Mouse (Mus musculus) lung, embryonic 16.5 days (tissue): Measurements from ENCODE around the gene Fra10ac1. TPM values are rescaled to one million over a fixed set of nuclear protein-coding genes. Genes with fewer than 3 reads are reported as not detected.

Experiments used
- ATAC-seq: fragments of 200-750 bp; cut with Nextera tagmentation; 2 replicates; pipeline ENCODE4 v1.8.0; 2017; ENCODE audit warnings: low read depth, mild to moderate bottlenecking, moderate library complexity
- H3K27ac ChIP-seq: fragments of 300-500 bp; sonication (generic); 2 replicates; pipeline ENCODE4 v1.5.1; 2014; ENCODE audit warnings: mild to moderate bottlenecking, control low read depth, low read length
- H3K27me3 ChIP-seq: fragments of 300-500 bp; sonication (generic); 2 replicates; pipeline ENCODE4 v1.6.1; 2014; ENCODE audit warnings: low read depth, low read length, mixed read lengths; ENCODE audit not compliant: control insufficient read depth, insufficient read depth
- H3K36me3 ChIP-seq: fragments of 300-500 bp; sonication (generic); 2 replicates; pipeline ENCODE4 v1.6.1; 2014; ENCODE audit warnings: low read length; ENCODE audit not compliant: control insufficient read depth, insufficient read depth
- H3K4me1 ChIP-seq: fragments of 300-500 bp; sonication (generic); replicated peaks from 2 replicates; pipeline ENCODE4 v1.6.1; 2014; ENCODE audit warnings: low read length, mixed read lengths; ENCODE audit not compliant: control insufficient read depth, insufficient read depth
- H3K4me2 ChIP-seq: fragments of 300-500 bp; sonication (generic); 2 replicates; pipeline ENCODE4 v1.6.1; 2014; ENCODE audit warnings: low read depth, low read length, control low read depth
- H3K4me3 ChIP-seq: fragments of 300-500 bp; sonication (generic); 2 replicates; pipeline ENCODE4 v1.5.1; 2014; ENCODE audit warnings: mild to moderate bottlenecking, low read length, control low read depth
- H3K9ac ChIP-seq: fragments of 300-500 bp; sonication (generic); 2 replicates; pipeline ENCODE4 v1.6.1; 2014; ENCODE audit warnings: low read length, control low read depth
- H3K9me3 ChIP-seq: fragments of 300-500 bp; sonication (generic); 2 replicates; pipeline ENCODE4 v1.6.1; 2016; ENCODE audit warnings: low read length; ENCODE audit not compliant: control insufficient read depth
- WGBS: fragments of 180-500 bp; shearing (Covaris S2); extraction: QIAGEN DNeasy Blood & Tissue Kit; methylation state at CpG from one replicate; pipeline ENCODE4 v1.1.7; 2014; 5-methylcytosine and 5-hydroxymethylcytosine counted together
- polyA plus RNA-seq: library from polyadenylated mRNA; unstranded; fragments of >200 nt; fragmentation: Nextera tagmentation; extraction: Ambion mirVana; gene quantifications from 2 replicates; pipeline ENCODE4 v1.2.1, GENCODE M21; 2015

Fra10ac1 gene
- polyA plus RNA-seq, 1 experiment from 2014 or later = 31.7 TPM

- no peak overlapping the region for H3K4me3 ChIP-seq
- no peaks in the 10 kb centered on the region; the same call in 1 of the 2 replicates for H3K4me1 ChIP-seq
- no peak overlapping the region for H3K4me2 ChIP-seq
- H3K9me3 ChIP-seq = no peaks in the 10 kb centered on the region
- no peaks in the 10 kb centered on the region; the same call in 1 of the 2 replicates for H3K27me3 ChIP-seq
- no peak for ATAC-seq
- H3K9ac ChIP-seq = no peak overlapping the region
- no peaks in the 10 kb centered on the region for H3K36me3 ChIP-seq
- 81% methylated on average over 3 of the region's 3 CpGs for WGBS
- H3K27ac ChIP-seq = no peak overlapping the region
Observed at GRCm38 (mm10) chr19:38259436-38259835, 35.5 kb upstream of the Fra10ac1 start.

GRCm38 (mm10) chr19:38258651-38259065 lies 34.7 kb upstream of the Fra10ac1 start:
- WGBS = 73% methylated on average over 3 of the region's 3 CpGs
- Histone ChIP-seq H3K4me3 (no peak overlapping the region), H3K27ac (no peak overlapping the region), H3K4me1 (no peaks in the 10 kb centered on the region), H3K9ac (no peak overlapping the region), H3K36me3 (no peaks in the 10 kb centered on the region), H3K4me2 (no peak overlapping the region), H3K9me3 (no peaks in the 10 kb centered on the region), H3K27me3 (no peaks in the 10 kb centered on the region)
- ATAC-seq = no peak

GRCm38 (mm10) chr19:38253796-38254195 lies 29.8 kb upstream of the Fra10ac1 start:
- H3K27me3 ChIP-seq = no peaks in the 10 kb centered on the region
- H3K4me2 ChIP-seq = no peak overlapping the region
- H3K9ac ChIP-seq = no peak overlapping the region
- ATAC-seq = no peak
- H3K27ac ChIP-seq = no peak overlapping the region
- H3K4me3 ChIP-seq = no peak overlapping the region
- 55% methylated on average over 6 of the region's 6 CpGs for WGBS
- no peaks in the 10 kb centered on the region for H3K4me1 ChIP-seq
- no peaks in the 10 kb centered on the region for H3K9me3 ChIP-seq
- no peaks in the 10 kb centered on the region for H3K36me3 ChIP-seq

- H3K9me3 ChIP-seq = no peaks in the 10 kb centered on the region
- H3K4me1 ChIP-seq = no peaks in the 10 kb centered on the region
- no peak overlapping the region for H3K4me3 ChIP-seq
- 78% methylated on average over 8 of the region's 8 CpGs for WGBS
- H3K27ac ChIP-seq = no peak overlapping the region
- no peak overlapping the region for H3K9ac ChIP-seq
- no peak overlapping the region for H3K4me2 ChIP-seq
- no peaks in the 10 kb centered on the region for H3K27me3 ChIP-seq
- no peaks in the 10 kb centered on the region for H3K36me3 ChIP-seq
- no peak for ATAC-seq
Observed at GRCm38 (mm10) chr19:38249627-38250026, 25.7 kb upstream of the Fra10ac1 start.

GRCm38 (mm10) chr19:38246177-38246622 lies 22.2 kb upstream of the Fra10ac1 start:
- Histone ChIP-seq H3K4me2 (no peak overlapping the region), H3K27ac (no peak overlapping the region), H3K9me3 (no peaks in the 10 kb centered on the region), H3K9ac (no peak overlapping the region), H3K27me3 (no peaks in the 10 kb centered on the region), H3K36me3 (no peaks in the 10 kb centered on the region), H3K4me1 (no peaks in the 10 kb centered on the region), H3K4me3 (no peak overlapping the region)
- WGBS = 77% methylated on average over 7 of the region's 7 CpGs
- ATAC-seq = no peak

- no peak for ATAC-seq
- H3K36me3 ChIP-seq = no peaks in the 10 kb centered on the region
- 51% methylated on average over 10 of the region's 10 CpGs for WGBS
- no peak overlapping the region for H3K27ac ChIP-seq
- no peak overlapping the region for H3K4me3 ChIP-seq
- H3K4me2 ChIP-seq = no peak overlapping the region
- no peaks in the 10 kb centered on the region for H3K27me3 ChIP-seq
- no peaks in the 10 kb centered on the region for H3K9me3 ChIP-seq
- H3K4me1 ChIP-seq = no peaks in the 10 kb centered on the region
- no peak overlapping the region for H3K9ac ChIP-seq
Observed at GRCm38 (mm10) chr19:38245361-38246176, 21.6 kb upstream of the Fra10ac1 start.

GRCm38 (mm10) chr19:38244748-38245147 lies 20.8 kb upstream of the Fra10ac1 start:
- Histone ChIP-seq H3K4me2 (no peak overlapping the region), H3K36me3 (no peaks in the 10 kb centered on the region), H3K4me3 (no peak overlapping the region), H3K27me3 (no peaks in the 10 kb centered on the region), H3K9ac (no peak overlapping the region), H3K27ac (no peak overlapping the region), H3K9me3 (no peaks in the 10 kb centered on the region), H3K4me1 (no peaks in the 10 kb centered on the region)
- WGBS = 51% methylated on average over 8 of the region's 8 CpGs
- no peak for ATAC-seq

GRCm38 (mm10) chr19:38242314-38242852 lies 18.4 kb upstream of the Fra10ac1 start:
- Histone ChIP-seq H3K4me2 (no peak overlapping the region), H3K4me1 (no peaks in the 10 kb centered on the region), H3K27me3 (no peaks in the 10 kb centered on the region), H3K9ac (no peak overlapping the region), H3K36me3 (no peaks in the 10 kb centered on the region), H3K4me3 (no peak overlapping the region), H3K9me3 (no peaks in the 10 kb centered on the region), H3K27ac (no peak overlapping the region)
- WGBS = 80% methylated on average over 8 of the region's 8 CpGs
- ATAC-seq = no peak

GRCm38 (mm10) chr19:38238213-38238951 lies 14.4 kb upstream of the Fra10ac1 start:
- 64% methylated on average over 12 of the region's 12 CpGs for WGBS
- no peak for ATAC-seq
- H3K9me3 ChIP-seq = no peaks in the 10 kb centered on the region
- H3K27me3 ChIP-seq = no peaks in the 10 kb centered on the region
- no peak overlapping the region for H3K4me2 ChIP-seq
- no peak overlapping the region for H3K4me3 ChIP-seq
- no peaks in the 10 kb centered on the region for H3K36me3 ChIP-seq
- H3K9ac ChIP-seq = no peak overlapping the region
- H3K4me1 ChIP-seq = no peaks in the 10 kb centered on the region
- no peak overlapping the region for H3K27ac ChIP-seq
